Mouse (Mus musculus) lung, embryonic 16.5 days (tissue): ENCODE results near the gene Cep97. TPM values are rescaled to one million over a fixed set of nuclear protein-coding genes. Genes with fewer than 3 reads are reported as not detected.
"Not testable (repeated sequence)": the region's sequence is repeated elsewhere in the genome, so short reads cannot be mapped to it uniquely, and the experiment has no call there.

ENCODE experiments used
- ATAC-seq: fragments of 200-750 bp; cut with Nextera tagmentation; 2 replicates; pipeline ENCODE4 v1.8.0; 2017; ENCODE audit warnings: low read depth, mild to moderate bottlenecking, moderate library complexity
- H3K27ac ChIP-seq: fragments of 300-500 bp; sonication (generic); 2 replicates; pipeline ENCODE4 v1.5.1; 2014; ENCODE audit warnings: mild to moderate bottlenecking, control low read depth, low read length
- H3K27me3 ChIP-seq: fragments of 300-500 bp; sonication (generic); 2 replicates; pipeline ENCODE4 v1.6.1; 2014; ENCODE audit warnings: low read depth, low read length, mixed read lengths; ENCODE audit not compliant: control insufficient read depth, insufficient read depth
- H3K36me3 ChIP-seq: fragments of 300-500 bp; sonication (generic); 2 replicates; pipeline ENCODE4 v1.6.1; 2014; ENCODE audit warnings: low read length; ENCODE audit not compliant: control insufficient read depth, insufficient read depth
- H3K4me1 ChIP-seq: fragments of 300-500 bp; sonication (generic); replicated peaks from 2 replicates; pipeline ENCODE4 v1.6.1; 2014; ENCODE audit warnings: low read length, mixed read lengths; ENCODE audit not compliant: control insufficient read depth, insufficient read depth
- H3K4me2 ChIP-seq: fragments of 300-500 bp; sonication (generic); 2 replicates; pipeline ENCODE4 v1.6.1; 2014; ENCODE audit warnings: low read depth, low read length, control low read depth
- H3K4me3 ChIP-seq: fragments of 300-500 bp; sonication (generic); 2 replicates; pipeline ENCODE4 v1.5.1; 2014; ENCODE audit warnings: mild to moderate bottlenecking, low read length, control low read depth
- H3K9ac ChIP-seq: fragments of 300-500 bp; sonication (generic); 2 replicates; pipeline ENCODE4 v1.6.1; 2014; ENCODE audit warnings: low read length, control low read depth
- H3K9me3 ChIP-seq: fragments of 300-500 bp; sonication (generic); 2 replicates; pipeline ENCODE4 v1.6.1; 2016; ENCODE audit warnings: low read length; ENCODE audit not compliant: control insufficient read depth
- WGBS: fragments of 180-500 bp; shearing (Covaris S2); extraction: QIAGEN DNeasy Blood & Tissue Kit; methylation state at CpG from one replicate; pipeline ENCODE4 v1.1.7; 2014; 5-methylcytosine and 5-hydroxymethylcytosine counted together
- polyA plus RNA-seq: library from polyadenylated mRNA; unstranded; fragments of >200 nt; fragmentation: Nextera tagmentation; extraction: Ambion mirVana; gene quantifications from 2 replicates; pipeline ENCODE4 v1.2.1, GENCODE M21; 2015

The Cep97 gene
- polyA plus RNA-seq, 1 experiment from 2014 or later, result 11.0 TPM

DNA sequence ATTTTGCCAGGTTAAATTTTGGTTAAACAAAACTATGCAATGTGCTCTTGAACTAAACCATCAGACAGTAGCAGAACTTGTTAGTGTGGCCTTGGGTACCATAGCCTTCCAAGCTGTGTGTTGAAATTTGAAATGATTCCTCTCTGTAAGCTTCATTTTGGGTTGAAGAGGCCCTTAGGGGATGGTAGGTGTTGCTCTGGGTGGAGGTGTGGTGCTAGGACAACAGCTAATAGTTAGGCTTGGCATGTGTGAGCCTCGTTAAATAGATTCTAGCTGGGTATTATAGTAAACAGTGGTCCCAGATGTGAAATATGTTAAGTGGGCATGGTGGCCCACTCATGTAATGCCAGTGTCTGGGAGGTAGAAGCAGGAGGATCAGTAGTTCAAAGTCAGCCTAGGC lies 32.6 kb upstream of the Cep97 start:
- Histone ChIP-seq H3K4me2 (peak overlapping the region; percentile 68), H3K36me3 (peaks cover 35% of the 10 kb centered on the region), H3K4me1 (peaks cover 15% of the 10 kb centered on the region), H3K27me3 (no peaks in the 10 kb centered on the region), H3K9ac (peak overlapping the region; percentile 79), H3K4me3 (peak overlapping the region; percentile 61), H3K9me3 (no peaks in the 10 kb centered on the region), H3K27ac (no peak overlapping the region)
- 12% methylated on average over 1 of the region's 1 CpGs for WGBS
- no peak for ATAC-seq

DNA sequence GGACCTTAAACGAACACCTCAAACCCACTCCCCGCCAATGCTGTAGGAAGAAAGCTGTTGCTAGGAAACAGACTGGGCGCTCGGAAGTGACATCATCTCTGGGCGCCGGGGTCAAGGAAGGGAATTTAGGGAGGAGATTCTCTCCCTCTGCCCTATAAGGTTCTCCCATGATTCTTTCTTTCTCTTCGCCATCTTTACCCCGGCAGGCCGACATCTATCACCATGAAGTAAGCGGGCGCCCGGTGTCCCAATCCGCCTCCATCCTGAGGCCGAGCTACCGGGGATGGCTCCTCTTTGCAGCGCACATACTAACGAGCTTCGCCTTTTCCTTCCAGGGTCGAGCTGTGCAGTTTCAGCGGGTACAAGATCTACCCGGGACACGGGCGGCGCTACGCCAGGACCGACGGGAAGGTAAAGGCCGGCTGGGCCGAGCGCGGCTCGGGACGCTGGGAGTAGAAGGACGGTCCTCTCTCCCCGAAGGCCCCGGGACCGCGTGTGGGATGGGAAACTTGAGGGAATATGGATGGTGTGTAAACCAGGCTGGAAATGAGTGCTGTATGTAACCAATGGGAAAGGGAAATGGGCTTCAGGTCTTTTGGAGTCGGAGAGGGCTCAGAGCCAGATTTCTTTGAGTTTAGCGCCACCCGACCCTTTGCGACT lies 31.7 kb upstream of the Cep97 start, which contains the start of gene Rpl24:
TSS of gene Rpl24 (plus strand) at position 64 of the 660 bp plus-strand sequence.
- peaks cover 26% of the 10 kb centered on the region for H3K36me3 ChIP-seq
- H3K27me3 ChIP-seq, result no peaks in the 10 kb centered on the region
- peak; percentile 95 for ATAC-seq
- H3K4me1 ChIP-seq, result peaks cover 10% of the 10 kb centered on the region
- H3K4me2 ChIP-seq, result peak within 1 kb of the TSS; percentile 78
- peak within 1 kb of the TSS; percentile 61 for H3K4me3 ChIP-seq
- WGBS, result under 1% methylated on average over 42 of the region's 42 CpGs
- peak within 1 kb of the TSS; percentile 70 for H3K27ac ChIP-seq
- no peaks in the 10 kb centered on the region for H3K9me3 ChIP-seq
- H3K9ac ChIP-seq, result peak within 1 kb of the TSS; percentile 79

GRCm38 (mm10) chr16:55964126-55964949 lies 29.7 kb upstream of the Cep97 start:
- Histone ChIP-seq H3K27ac (no peak overlapping the region), H3K9ac (no peak overlapping the region), H3K4me3 (no peak overlapping the region), H3K4me1 (peaks cover 8% of the 10 kb centered on the region), H3K27me3 (no peaks in the 10 kb centered on the region), H3K4me2 (no peak overlapping the region), H3K36me3 (peaks cover 6% of the 10 kb centered on the region), H3K9me3 (no peaks in the 10 kb centered on the region)
- 58% methylated on average over 4 of the region's 4 CpGs for WGBS
- ATAC-seq, result no peak

DNA sequence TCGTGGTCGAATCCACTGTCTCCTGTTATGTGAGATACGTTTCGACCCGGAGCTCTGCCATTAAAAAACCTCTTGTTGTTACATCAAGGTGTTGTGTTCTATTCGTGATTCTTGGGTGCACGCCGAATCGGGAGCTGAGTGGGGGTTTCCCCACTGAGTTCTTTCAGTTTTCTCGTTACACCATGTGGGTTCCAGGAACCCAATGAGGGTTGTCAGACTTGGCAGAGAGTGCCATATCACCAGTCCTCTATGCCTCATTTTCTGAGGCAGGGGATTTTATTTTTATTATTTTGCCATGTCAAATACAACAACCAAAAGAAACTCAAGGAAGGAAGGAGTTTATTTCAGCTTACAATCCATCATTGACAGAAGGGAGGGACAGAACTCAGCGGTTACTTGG lies 28.4 kb upstream of the Cep97 start:
- H3K9me3 ChIP-seq, H3K36me3 ChIP-seq, H3K27ac ChIP-seq, H3K4me2 ChIP-seq, ATAC-seq, H3K9ac ChIP-seq, H3K27me3 ChIP-seq, H3K4me1 ChIP-seq, H3K4me3 ChIP-seq: not testable (repeated sequence)
- WGBS, result 83% methylated on average over 6 of the region's 11 CpGs

- H3K4me2 ChIP-seq, H3K27ac ChIP-seq, H3K4me1 ChIP-seq, H3K9me3 ChIP-seq, H3K36me3 ChIP-seq, H3K27me3 ChIP-seq, H3K9ac ChIP-seq, H3K4me3 ChIP-seq, ATAC-seq: not testable (repeated sequence)
- 94% methylated on average over 9 of the region's 9 CpGs for WGBS
Measured at GRCm38 (mm10) chr16:55954196-55954595, 19.5 kb upstream of the Cep97 start.

DNA sequence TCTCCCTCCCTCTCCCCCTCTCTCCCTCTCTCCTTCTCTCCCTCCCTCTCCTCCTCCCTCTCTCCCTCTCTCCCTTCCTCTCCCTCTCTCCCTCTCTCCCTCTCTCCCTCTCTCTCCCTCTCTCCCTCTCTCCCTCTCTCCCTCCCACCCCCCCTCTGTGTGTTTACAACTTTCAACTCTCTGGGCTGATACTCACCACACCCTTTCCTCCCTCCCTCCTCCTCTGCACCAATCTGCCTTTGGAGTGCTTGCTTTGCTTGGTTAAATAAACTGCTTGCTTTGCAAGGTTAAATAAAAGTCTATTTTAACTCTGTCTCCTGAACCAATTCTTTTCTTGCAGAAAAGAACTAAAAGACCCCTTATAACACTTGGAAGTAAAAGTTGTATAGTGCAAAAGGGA lies 18.1 kb upstream of the Cep97 start:
- no peak overlapping the region for H3K4me3 ChIP-seq
- H3K9me3 ChIP-seq, result no peaks in the 10 kb centered on the region
- H3K27ac ChIP-seq, result no peak overlapping the region
- no peaks in the 10 kb centered on the region for H3K27me3 ChIP-seq
- H3K4me1 ChIP-seq, result no peaks in the 10 kb centered on the region
- H3K36me3 ChIP-seq, result no peaks in the 10 kb centered on the region
- ATAC-seq, result no peak
- H3K4me2 ChIP-seq, result no peak overlapping the region
- H3K9ac ChIP-seq, result no peak overlapping the region

DNA sequence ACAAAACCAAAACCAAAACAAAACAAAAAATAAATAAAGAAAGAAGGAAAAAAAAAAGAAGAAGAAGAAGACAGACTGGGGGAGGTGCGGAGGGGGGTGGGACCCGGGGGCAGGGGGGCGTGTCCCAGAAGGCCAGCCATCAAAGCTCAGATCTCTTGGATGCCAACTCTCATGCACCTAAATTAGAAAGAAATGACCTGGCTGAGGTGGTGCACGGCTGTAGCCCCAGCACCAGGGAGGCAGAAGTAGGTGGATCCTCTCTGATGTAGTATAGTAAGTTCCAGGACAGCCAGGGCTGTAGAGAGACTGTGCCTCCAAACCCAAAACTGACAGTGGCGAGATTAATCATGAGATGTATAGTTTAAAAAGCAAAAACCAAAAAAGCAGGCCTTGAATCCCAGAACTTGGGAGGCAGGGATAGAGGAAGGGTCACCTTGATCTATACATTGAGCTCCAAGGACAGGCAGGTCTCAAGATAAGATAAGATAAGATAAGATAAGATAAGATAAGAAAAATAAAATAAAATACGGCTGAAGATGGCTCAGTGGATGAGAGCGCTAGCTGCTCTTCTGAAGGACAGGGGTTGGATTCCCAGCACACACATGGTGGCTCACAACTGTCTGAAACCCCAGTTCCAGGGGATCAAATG lies 17.1 kb upstream of the Cep97 start:
- Histone ChIP-seq H3K4me1 (no peaks in the 10 kb centered on the region), H3K9ac (no peak overlapping the region), H3K4me2 (no peak overlapping the region), H3K4me3 (no peak overlapping the region), H3K36me3 (no peaks in the 10 kb centered on the region), H3K27ac (no peak overlapping the region), H3K27me3 (no peaks in the 10 kb centered on the region), H3K9me3 (no peaks in the 10 kb centered on the region)
- 64% methylated on average over 7 of the region's 7 CpGs for WGBS
- no peak for ATAC-seq

DNA sequence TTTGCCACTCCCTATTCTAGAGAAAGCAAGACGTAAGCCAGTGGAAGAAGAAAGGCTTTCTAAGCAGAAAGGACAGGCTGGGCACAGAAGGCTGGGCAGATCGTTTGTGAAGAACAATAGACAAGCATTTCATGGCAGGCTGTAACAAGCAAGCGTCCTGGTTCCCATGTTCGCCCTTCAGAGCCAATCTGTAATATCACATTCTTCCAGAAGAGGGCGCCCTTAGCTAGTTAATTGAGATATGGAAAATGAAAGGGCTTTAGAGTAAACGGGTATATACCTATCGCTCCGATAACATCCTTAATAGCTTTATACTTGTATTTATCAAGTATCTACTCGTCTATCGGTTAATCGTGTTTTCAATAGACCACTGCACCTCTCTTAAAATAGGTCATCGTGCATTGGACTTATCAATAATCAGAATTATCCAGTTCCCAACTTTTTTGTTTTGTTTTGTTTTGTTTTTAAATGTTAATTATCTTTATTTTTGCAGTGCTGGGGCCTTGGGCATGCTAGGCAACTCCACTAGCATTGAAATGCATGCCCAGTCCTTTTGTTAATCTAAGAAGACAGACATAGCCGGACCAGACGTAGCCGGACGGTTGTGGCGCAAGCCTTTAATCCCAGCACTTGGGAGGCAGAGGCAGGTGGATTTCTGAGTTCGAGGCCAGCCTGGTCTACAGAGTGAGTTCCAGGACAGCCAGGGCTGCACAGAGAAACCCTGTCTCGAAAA lies 16.5 kb upstream of the Cep97 start:
- WGBS, result 40% methylated on average over 19 of the region's 19 CpGs
- ATAC-seq, result peak; percentile 78

GRCm38 (mm10) chr16:55950462-55950861 lies 15.8 kb upstream of the Cep97 start:
- Histone ChIP-seq H3K9ac (no peak overlapping the region), H3K9me3 (no peaks in the 10 kb centered on the region), H3K27me3 (no peaks in the 10 kb centered on the region), H3K27ac (no peak overlapping the region), H3K4me1 (no peaks in the 10 kb centered on the region), H3K4me3 (no peak overlapping the region), H3K4me2 (no peak overlapping the region), H3K36me3 (no peaks in the 10 kb centered on the region)
- no peak for ATAC-seq
- 58% methylated on average over 3 of the region's 3 CpGs for WGBS

More for the DNA sequence above, 16.5 kb upstream of the Cep97 start:
- H3K4me2 ChIP-seq, result peak overlapping the region; percentile 32
- H3K9me3 ChIP-seq, result no peaks in the 10 kb centered on the region
- H3K9ac ChIP-seq, result no peak overlapping the region
- H3K36me3 ChIP-seq, result no peaks in the 10 kb centered on the region
- no peaks in the 10 kb centered on the region for H3K4me1 ChIP-seq
- H3K27ac ChIP-seq, result no peak overlapping the region
- H3K27me3 ChIP-seq, result no peaks in the 10 kb centered on the region
- H3K4me3 ChIP-seq, result peak overlapping the region; percentile 15
